Mouse (Mus musculus) ES-E14 (cell line): ENCODE measurements around the gene Mybph.

Experiments
- ZC3H11A ChIP-seq: IDR thresholded peaks from 2 replicates; pipeline ENCODE4 v1.6.1; 2012; ENCODE audit warnings: low read depth, mild to moderate bottlenecking, inconsistent platforms, low read length, borderline replicate concordance
- ZNF384 ChIP-seq: IDR thresholded peaks from 2 replicates; pipeline ENCODE4 v1.6.1; 2012; ENCODE audit warnings: low read depth, low read length, inconsistent platforms

GRCm38 (mm10) chr1:134205296-134206018 is 12.2 kb downstream of the Mybph start:
- TF ChIP-seq ZC3H11A (no peak), ZNF384 (no peak)
